Mouse (Mus musculus) CH12.LX (cell line): ENCODE data around the gene Gstm3. TPM values are rescaled to one million over a fixed set of nuclear protein-coding genes. Genes with fewer than 3 reads are reported as not detected.
"Not testable (repeated sequence)": the region's sequence is repeated elsewhere in the genome, so short reads cannot be mapped to it uniquely, and the experiment has no call there.

ENCODE experiments used
- DNase-seq: peaks from one replicate; pipeline ENCODE4 v3.0.0-alpha.2; 2013; ENCODE audit errors: extremely low read depth
- H3K27ac ChIP-seq: 2 replicates; pipeline ENCODE4 v1.5.1; 2012; ENCODE audit warnings: low read depth, mild to moderate bottlenecking, control low read depth, moderate library complexity; ENCODE audit not compliant: insufficient read depth
- H3K27me3 ChIP-seq: replicated peaks from 2 replicates; pipeline ENCODE3; 2012; ENCODE audit warnings: inconsistent platforms
- H3K36me3 ChIP-seq, 2 experiments: replicated peaks in 1 of 2; 2 replicates each; pipeline versions ENCODE3 to v1.6.1; 2012; ENCODE audit warnings: inconsistent platforms in 1 of 2, low read length in 1 of 2, mild to moderate bottlenecking in 1 of 2, mixed read lengths in 1 of 2, moderate library complexity in 1 of 2; ENCODE audit not compliant: control insufficient read depth in 1 of 2, insufficient read depth in 1 of 2
- H3K4me1 ChIP-seq, 2 experiments: 2 replicates each; pipeline ENCODE4 v1.6.1; 2012; ENCODE audit warnings: inconsistent platforms in 1 of 2, moderate library complexity in 1 of 2; ENCODE audit not compliant: insufficient read depth in 2 of 2, control insufficient read depth in 1 of 2
- H3K4me2 ChIP-seq: 2 replicates; pipeline ENCODE4 v1.6.1; 2012; ENCODE audit warnings: low read depth, mild to moderate bottlenecking, control low read depth; ENCODE audit not compliant: poor library complexity, insufficient read depth, severe bottlenecking
- H3K4me3 ChIP-seq, 3 experiments: fragments of 150-350 bp in 1 of 3; sonication (generic) in 1 of 3; replicated peaks in 1 of 3; 2 replicates each; pipeline versions ENCODE3 to v1.5.1; 2011 to 2012; ENCODE audit warnings: low read depth in 2 of 3, low read length in 2 of 3, mild to moderate bottlenecking in 2 of 3, moderate library complexity in 2 of 3, control low read depth in 1 of 3, improper control_type of control experiment in 1 of 3, inconsistent platforms in 1 of 3, mixed read lengths in 1 of 3; ENCODE audit not compliant: poor library complexity in 1 of 3
- H3K79me2 ChIP-seq: replicated peaks from 2 replicates; pipeline ENCODE4 v1.6.1; 2012; ENCODE audit warnings: mild to moderate bottlenecking, moderate library complexity; ENCODE audit not compliant: control insufficient read depth, poor library complexity, insufficient read depth, severe bottlenecking; ENCODE audit errors: extremely low read depth
- H3K9ac ChIP-seq: 2 replicates; pipeline ENCODE4 v1.6.1; 2012; ENCODE audit warnings: low read depth, mild to moderate bottlenecking, control low read depth, moderate library complexity; ENCODE audit not compliant: insufficient read depth
- H3K9me3 ChIP-seq: replicated peaks from 2 replicates; pipeline ENCODE3; 2012; ENCODE audit warnings: low read length, inconsistent platforms, mixed read lengths
- CHD1 ChIP-seq: IDR thresholded peaks from 2 replicates; pipeline ENCODE4 v1.6.1; 2012; ENCODE audit warnings: low read depth, low read length, improper control_type of control experiment, inconsistent platforms
- CTCF ChIP-seq, 2 experiments: IDR thresholded peaks in 1 of 2; conservative IDR thresholded peaks in 1 of 2; 2 replicates each; pipeline ENCODE4 v1.5.1; 2011 to 2012; ENCODE audit warnings: low read depth in 2 of 2, low read length in 2 of 2, improper control_type of control experiment in 1 of 2, inconsistent platforms in 1 of 2, mild to moderate bottlenecking in 1 of 2, moderate library complexity in 1 of 2
- EP300 ChIP-seq: IDR thresholded peaks from 2 replicates; pipeline ENCODE4 v1.6.1; 2011; ENCODE audit warnings: low read length, improper control_type of control experiment
- GABPA ChIP-seq: IDR thresholded peaks from 2 replicates; pipeline ENCODE4 v1.6.1; 2012; ENCODE audit warnings: low read depth, low read length, improper control_type of control experiment, inconsistent platforms; ENCODE audit not compliant: insufficient replicate concordance
- HCFC1 ChIP-seq: IDR thresholded peaks from 2 replicates; pipeline ENCODE4 v1.6.1; 2012; ENCODE audit warnings: low read depth, mild to moderate bottlenecking, inconsistent platforms, low read length, improper control_type of control experiment
- JUN ChIP-seq: IDR thresholded peaks from 2 replicates; pipeline ENCODE4 v1.6.1; 2011; ENCODE audit warnings: low read depth, mild to moderate bottlenecking, low read length, improper control_type of control experiment, moderate library complexity; ENCODE audit not compliant: insufficient read depth
- JUND ChIP-seq: conservative IDR thresholded peaks from 2 replicates; pipeline ENCODE4 v1.6.1; 2011; ENCODE audit warnings: low read depth, low read length, improper control_type of control experiment
- KAT2A ChIP-seq: IDR thresholded peaks from 2 replicates; pipeline ENCODE4 v1.6.1; 2012; ENCODE audit warnings: low read length, improper control_type of control experiment, inconsistent platforms; ENCODE audit not compliant: insufficient replicate concordance
- MAFK ChIP-seq: IDR thresholded peaks from 2 replicates; pipeline ENCODE4 v1.6.1; 2011; ENCODE audit warnings: low read length, improper control_type of control experiment; ENCODE audit not compliant: insufficient replicate concordance
- MAX ChIP-seq: IDR thresholded peaks from 2 replicates; pipeline ENCODE4 v1.6.1; 2011; ENCODE audit warnings: low read length, improper control_type of control experiment
- MAZ ChIP-seq: IDR thresholded peaks from 2 replicates; pipeline ENCODE4 v1.6.1; 2012; ENCODE audit warnings: low read depth, mild to moderate bottlenecking, inconsistent platforms, low read length, improper control_type of control experiment, moderate library complexity
- NELFE ChIP-seq: IDR thresholded peaks from 2 replicates; pipeline ENCODE4 v1.6.1; 2011; ENCODE audit warnings: low read depth, low read length, improper control_type of control experiment
- PAX5 ChIP-seq: IDR thresholded peaks from 2 replicates; pipeline ENCODE4 v1.6.1; 2012; ENCODE audit warnings: low read length, inconsistent platforms, mixed read lengths
- POLR2A ChIP-seq: IDR thresholded peaks from 2 replicates; pipeline ENCODE4 v1.6.1; 2011; ENCODE audit warnings: low read depth, mild to moderate bottlenecking, improper control_type of control experiment, low read length
- SMC3 ChIP-seq: IDR thresholded peaks from 2 replicates; pipeline ENCODE4 v1.6.1; 2011; ENCODE audit warnings: low read depth, low read length, improper control_type of control experiment
- TCF12 ChIP-seq: IDR thresholded peaks from 2 replicates; pipeline ENCODE4 v1.6.1; 2014; ENCODE audit warnings: low read depth, mild to moderate bottlenecking, inconsistent platforms, low read length, improper control_type of control experiment
- USF1 ChIP-seq: IDR thresholded peaks from 2 replicates; pipeline ENCODE4 v1.6.1; 2014; ENCODE audit warnings: low read depth, mild to moderate bottlenecking, inconsistent platforms, low read length, improper control_type of control experiment
- ZC3H11A ChIP-seq: IDR thresholded peaks from 2 replicates; pipeline ENCODE4 v1.6.1; 2012; ENCODE audit warnings: low read depth, mild to moderate bottlenecking, inconsistent platforms, low read length, improper control_type of control experiment
- ZNF384 ChIP-seq: IDR thresholded peaks from 2 replicates; pipeline ENCODE4 v1.6.1; 2012; ENCODE audit warnings: low read depth, low read length, improper control_type of control experiment, inconsistent platforms
- dilution Hi-C: fragments of 300-500 bp; cut with MboI; formaldehyde crosslinking; loops from 2 replicates; pipeline ENCODE4 v1.14.3; 2020; ENCODE audit warnings: low sequenced_read_pairs; ENCODE audit not compliant: extremely low pct_unique_long_range_greater_than_20kb, extremely low pct_ligation_motif_present
- in situ Hi-C: fragments of 300-500 bp; cut with MboI; formaldehyde crosslinking; loops from 3 replicates; pipeline ENCODE4 v1.14.3; 2019; ENCODE audit warnings: low sequenced_read_pairs, low pct_ligation_motif_present, low pct_unique_long_range_greater_than_20kb, mixed read lengths
- polyA plus RNA-seq: library from polyadenylated mRNA; unstranded; fragments of >175 nt; gene quantifications from 2 replicates; pipeline ENCODE4 v1.2.1, GENCODE M21; 2012; ENCODE audit warnings: low read depth; ENCODE audit not compliant: insufficient read length
- total RNA-seq, 2 experiments: library from RNA; depleted of rRNA; stranded (reverse); fragments of 300-350 nt in 1 of 2; fragments of >200 nt in 1 of 2; gene quantifications; 2 replicates each; pipeline ENCODE4 v1.2.3; 2012 to 2014

Gene Gstm3
- total and polyA plus RNA-seq, 3 experiments, result not detected

DNA sequence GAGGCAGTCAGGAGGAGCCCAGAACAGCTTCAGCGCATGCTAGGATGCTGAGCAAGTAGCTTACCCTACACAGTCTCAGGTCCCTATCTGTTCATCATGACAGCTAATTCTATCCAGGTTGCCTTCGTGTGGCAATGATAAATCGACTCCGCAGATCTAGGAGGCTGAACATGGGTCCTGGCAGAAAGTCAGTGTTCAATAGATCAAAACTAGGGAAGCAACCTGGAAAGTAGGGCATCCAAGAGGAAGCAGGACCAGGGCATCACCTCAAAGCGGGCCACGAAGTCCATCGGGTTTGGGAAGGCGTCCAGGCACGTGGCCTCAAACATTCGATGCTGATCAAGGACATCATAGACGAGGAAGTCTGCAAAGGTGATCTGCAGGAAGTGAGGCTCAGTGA lies 18.6 kb downstream of the Gstm3 start:
- no peaks in the 10 kb centered on the region for H3K27me3 ChIP-seq
- in situ Hi-C loops (no loop called here), dilution Hi-C loops (no loop called here)

DNA sequence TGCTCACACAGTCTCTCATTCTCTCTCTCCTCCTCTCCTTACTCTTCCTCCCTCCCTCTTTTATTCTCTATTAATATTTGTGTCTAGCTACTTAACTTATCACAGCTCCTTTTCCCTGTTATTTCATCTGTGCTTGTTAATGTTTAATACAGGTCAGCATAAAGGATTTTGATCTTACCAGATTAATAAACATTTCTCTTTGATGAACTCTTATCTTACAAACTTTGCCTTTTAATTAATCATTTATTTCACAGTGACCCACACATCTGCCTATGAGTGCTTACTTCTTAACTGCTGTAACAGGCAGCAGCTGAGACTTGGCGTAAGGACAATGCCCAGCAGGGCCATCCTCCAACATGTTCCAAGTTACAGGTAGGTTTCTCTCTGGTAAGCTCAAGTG lies 19.6 kb downstream of the Gstm3 start:
- H3K79me2 ChIP-seq, in situ Hi-C loops, H3K27me3 ChIP-seq, H3K4me2 ChIP-seq, H3K9me3 ChIP-seq, H3K4me3 ChIP-seq, dilution Hi-C loops, H3K27ac ChIP-seq, H3K9ac ChIP-seq, DNase-seq, H3K36me3 ChIP-seq: not testable (repeated sequence)
- peaks cover 4 to 19% of the 10 kb centered on the region in 2 experiments for H3K4me1 ChIP-seq

More for the DNA sequence above, 18.6 kb downstream of the Gstm3 start:
- Histone ChIP-seq H3K4me3 (no peak overlapping the region), H3K79me2 (no peaks in the 10 kb centered on the region), H3K36me3 (no peaks in the 10 kb centered on the region), H3K4me1 (peaks cover 4 to 19% of the 10 kb centered on the region in 2 experiments), H3K9me3 (no peaks in the 10 kb centered on the region), H3K27ac (no peak overlapping the region), H3K9ac (no peak overlapping the region), H3K4me2 (no peak overlapping the region)
- TF ChIP-seq JUND, result no peak
- TF ChIP-seq MAX, result no peak
- TF ChIP-seq MAFK, result no peak
- no peak for TF ChIP-seq POLR2A
- DNase-seq, result no peak

DNA sequence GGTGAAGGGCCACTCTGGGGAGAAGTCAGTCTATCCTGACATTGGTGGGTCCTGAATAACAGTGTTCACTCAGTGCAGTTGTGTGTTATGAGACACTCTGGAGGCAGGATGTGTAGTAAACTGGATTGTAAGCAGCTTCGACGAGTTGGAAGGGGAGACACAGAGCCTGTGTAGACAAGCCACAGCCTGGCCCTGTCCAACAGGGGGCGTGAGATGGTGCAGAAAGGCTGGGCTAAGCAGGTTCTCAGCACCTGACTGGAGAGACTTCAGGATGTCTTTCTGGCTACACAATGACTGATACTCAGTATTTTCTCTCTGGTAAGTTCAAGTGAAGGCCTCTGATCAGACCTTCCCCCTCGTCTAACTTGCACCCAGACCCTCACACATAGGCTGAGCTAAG lies 23.4 kb downstream of the Gstm3 start:
- H3K4me1 ChIP-seq, result peaks cover 4 to 9% of the 10 kb centered on the region in 2 experiments; a peak in 3 of 4 replicates
- dilution Hi-C loops, result no loop called here

DNA sequence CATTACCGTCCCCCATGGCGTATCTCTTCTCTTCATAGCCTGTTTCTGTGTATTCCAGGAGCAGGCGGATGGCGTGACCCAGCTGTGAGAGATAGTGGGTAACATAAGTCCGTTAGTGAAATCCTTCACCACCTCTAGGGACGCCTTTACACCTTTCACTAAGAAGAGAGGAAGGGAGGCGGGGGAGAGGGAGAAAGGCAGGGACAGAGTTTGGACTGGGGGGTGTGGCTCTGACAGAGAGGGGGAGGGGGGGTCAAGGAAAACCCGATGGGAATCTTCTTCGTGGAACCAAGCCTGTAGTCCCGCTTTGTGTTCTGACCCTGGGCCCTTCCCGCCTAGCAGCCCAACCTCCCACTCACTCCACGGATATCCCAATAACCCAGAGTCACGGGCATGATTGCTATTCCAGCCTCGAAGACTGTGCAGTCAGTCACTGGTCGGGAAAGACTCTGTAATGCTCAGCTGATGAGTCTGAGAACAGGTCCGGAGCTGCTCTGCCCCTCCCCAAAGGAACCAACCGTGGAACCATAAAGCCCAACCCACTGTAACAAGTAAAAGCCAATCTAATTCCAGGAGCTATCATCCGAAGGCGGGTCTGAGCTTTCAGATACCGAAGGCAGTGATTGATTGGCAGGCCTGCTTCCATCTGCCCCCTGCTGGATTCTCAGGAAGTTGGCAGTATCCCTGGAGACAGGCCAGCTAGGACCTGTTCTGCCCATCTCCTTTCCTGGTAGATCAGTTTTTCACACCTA lies 25.7 kb downstream of the Gstm3 start, which contains the start of gene Gstm6:
Gene Gstm6 (minus strand): TSS at position 511 of the 752 bp plus-strand sequence.
- H3K79me2 ChIP-seq, result no peaks in the 10 kb centered on the region
- no peak within 1 kb of the TSS for H3K4me3 ChIP-seq
- in situ Hi-C loops (loop anchor here (5.0 kb wide), 1 partner anchor 124 kb away; no protein-coding TSS in a partner anchor), dilution Hi-C loops (no loop called here)
- H3K9ac ChIP-seq, result no peak within 1 kb of the TSS
- H3K9me3 ChIP-seq, result peaks cover 3% of the 10 kb centered on the region
- DNase-seq, result no peak
- no peaks in the 10 kb centered on the region for H3K36me3 ChIP-seq
- H3K4me2 ChIP-seq, result no peak within 1 kb of the TSS
- peaks cover 2% of the 10 kb centered on the region for H3K27me3 ChIP-seq
- H3K4me1 ChIP-seq, result peaks cover 8 to 17% of the 10 kb centered on the region in 2 experiments
- no peak within 1 kb of the TSS for H3K27ac ChIP-seq
- TF ChIP-seq KAT2A (no peak), HCFC1 (no peak), PAX5 (no peak), CHD1 (no peak), NELFE (no peak), GABPA (no peak), CTCF (conservative IDR thresholded peaks at IDR 0.05 in 1 of 2, IDR thresholded peaks at IDR 0.05 in 1 of 2; ENCODE audit: low read depth in 2 of 2, low read length in 2 of 2) (no peak), TCF12 (no peak), MAZ (no peak), JUN (no peak), ZNF384 (no peak), EP300 (no peak), ZC3H11A (no peak), USF1 (no peak)

More for the DNA sequence above, 23.4 kb downstream of the Gstm3 start:
- H3K36me3 ChIP-seq, result no peaks in the 10 kb centered on the region
- no peak overlapping the region for H3K9ac ChIP-seq
- DNase-seq, result no peak
- no peak overlapping the region for H3K4me2 ChIP-seq
- in situ Hi-C loops, result no loop called here
- no peak overlapping the region for H3K27ac ChIP-seq
- peaks cover 3% of the 10 kb centered on the region for H3K9me3 ChIP-seq
- H3K79me2 ChIP-seq, result no peaks in the 10 kb centered on the region
- no peak overlapping the region for H3K4me3 ChIP-seq
- peaks cover 2% of the 10 kb centered on the region for H3K27me3 ChIP-seq
- TF ChIP-seq CTCF (conservative IDR thresholded peaks at IDR 0.05 in 1 of 2, IDR thresholded peaks at IDR 0.05 in 1 of 2; ENCODE audit: low read depth in 2 of 2, low read length in 2 of 2) (peak in 1 of 2 experiments; percentile 47; a peak in 2 of 4 replicates), SMC3 (peak; percentile 45), JUND (no peak)
